Mouse (Mus musculus) midbrain, embryonic 16.5 days (tissue): ENCODE data around the gene Cacna1e. TPM values are rescaled to one million over a fixed set of nuclear protein-coding genes. Genes with fewer than 3 reads are reported as not detected.

Experiments
- ATAC-seq: fragments of 200-750 bp; cut with Nextera tagmentation; 2 replicates; pipeline ENCODE4 v1.8.0; 2017; ENCODE audit warnings: moderate TSS enrichment
- H3K27ac ChIP-seq: fragments of 300-500 bp; sonication (generic); 2 replicates; pipeline ENCODE4 v1.5.1; 2014; ENCODE audit warnings: mild to moderate bottlenecking, low read length, mixed read lengths
- H3K27me3 ChIP-seq: fragments of 300-500 bp; sonication (generic); 2 replicates; pipeline ENCODE4 v1.6.1; 2014; ENCODE audit warnings: low read depth, low read length, mixed read lengths; ENCODE audit not compliant: control insufficient read depth, insufficient read depth
- H3K36me3 ChIP-seq: fragments of 300-500 bp; sonication (generic); 2 replicates; pipeline ENCODE4 v1.6.1; 2014; ENCODE audit warnings: mild to moderate bottlenecking, low read length, moderate library complexity, mixed read lengths; ENCODE audit not compliant: control insufficient read depth, insufficient read depth
- H3K4me1 ChIP-seq: fragments of 300-500 bp; sonication (generic); 2 replicates; pipeline ENCODE4 v1.6.1; 2014; ENCODE audit warnings: mild to moderate bottlenecking, low read length, mixed read lengths; ENCODE audit not compliant: control insufficient read depth, insufficient read depth
- H3K4me2 ChIP-seq: fragments of 300-500 bp; sonication (generic); 2 replicates; pipeline ENCODE4 v1.6.1; 2014; ENCODE audit warnings: mild to moderate bottlenecking, low read length, mixed read lengths
- H3K4me3 ChIP-seq: fragments of 300-500 bp; sonication (generic); 2 replicates; pipeline ENCODE4 v1.5.1; 2014; ENCODE audit warnings: low read depth, mild to moderate bottlenecking, low read length, moderate library complexity, mixed read lengths
- H3K9ac ChIP-seq: fragments of 300-500 bp; sonication (generic); 2 replicates; pipeline ENCODE4 v1.6.1; 2014; ENCODE audit warnings: low read depth, low read length, mixed read lengths
- H3K9me3 ChIP-seq: fragments of 300-500 bp; sonication (generic); replicated peaks from 2 replicates; pipeline ENCODE4 v1.6.1; 2014; ENCODE audit warnings: mild to moderate bottlenecking, low read length, mixed read lengths; ENCODE audit not compliant: control insufficient read depth, poor library complexity, severe bottlenecking
- WGBS: fragments of 180-500 bp; shearing (Covaris S2); extraction: QIAGEN DNeasy Blood & Tissue Kit; methylation state at CpG from one replicate; pipeline ENCODE4 v1.1.7; 2014; 5-methylcytosine and 5-hydroxymethylcytosine counted together
- polyA plus RNA-seq: library from polyadenylated mRNA; unstranded; fragments of >200 nt; fragmentation: Nextera tagmentation; extraction: Ambion mirVana; gene quantifications from 2 replicates; pipeline ENCODE4 v1.2.1, GENCODE M21; 2015

Gene Cacna1e
- polyA plus RNA-seq, 1 experiment from 2014 or later = 18.2 TPM

DNA sequence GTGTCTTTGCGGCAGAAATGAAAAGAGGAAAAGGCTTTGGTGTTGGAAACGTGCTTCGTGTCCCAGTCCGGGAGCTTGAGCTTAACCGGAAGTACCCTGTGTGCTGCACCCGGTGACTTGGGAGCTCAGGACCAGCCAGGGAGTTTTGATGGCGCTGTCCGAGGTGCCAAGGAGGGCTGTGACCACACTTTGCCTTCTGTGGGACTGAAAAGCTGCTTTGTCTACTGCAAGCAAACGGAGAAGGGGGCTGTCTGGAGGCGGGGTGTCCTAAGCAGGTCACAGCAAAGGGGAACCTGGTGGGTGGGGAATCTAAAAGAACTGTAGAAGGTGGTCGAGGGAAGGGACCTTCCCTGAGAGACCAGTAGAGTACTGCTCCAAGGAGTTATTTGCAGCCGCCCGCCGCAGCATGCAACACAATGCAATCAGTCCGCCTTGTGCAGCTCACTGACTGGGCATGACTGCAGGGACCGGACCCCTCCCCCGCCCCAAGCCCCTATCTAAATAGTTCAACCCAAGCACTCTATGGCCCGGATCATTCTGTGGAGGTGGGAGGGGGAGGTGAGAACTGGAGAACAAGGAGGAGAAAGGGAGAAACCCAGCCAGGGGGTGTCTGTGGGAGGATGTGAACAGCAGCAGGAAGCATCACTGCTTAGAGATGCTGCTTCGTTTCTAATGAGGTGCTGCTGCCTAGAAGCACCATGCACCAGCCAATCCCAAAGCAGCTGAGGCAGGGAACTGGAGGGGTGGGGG, 160.6 kb downstream of the Cacna1e start:
- Histone ChIP-seq H3K9me3 (no peaks in the 10 kb centered on the region), H3K4me2 (peak overlapping the region; percentile 80), H3K27ac (peak overlapping the region; percentile 77), H3K27me3 (peaks cover 6% of the 10 kb centered on the region), H3K4me3 (peak overlapping the region; percentile 62), H3K4me1 (peaks cover 32% of the 10 kb centered on the region), H3K9ac (peak overlapping the region; percentile 71), H3K36me3 (no peaks in the 10 kb centered on the region)
- under 1% methylated on average over 19 of the region's 19 CpGs for WGBS
- peak; percentile 64 for ATAC-seq

DNA sequence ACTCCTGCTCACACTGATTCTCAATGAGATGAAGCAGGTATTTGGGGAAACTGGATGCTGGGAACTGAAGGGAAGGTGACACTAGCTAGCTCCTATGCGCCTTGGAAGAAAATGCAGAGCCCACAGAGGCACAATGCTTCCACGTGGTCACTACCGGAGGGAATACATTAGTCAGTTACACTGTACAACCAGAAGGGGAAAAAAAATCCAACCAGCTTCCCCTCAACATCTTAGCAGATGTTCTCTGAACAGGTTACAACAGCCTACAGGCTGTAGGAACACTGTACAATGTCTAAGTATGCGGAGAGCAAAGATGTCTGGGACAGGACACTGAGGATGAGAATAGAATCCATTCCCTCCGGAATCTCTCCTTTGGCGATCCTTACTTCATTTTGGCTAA, 161.2 kb downstream of the Cacna1e start:
- Histone ChIP-seq H3K36me3 (no peaks in the 10 kb centered on the region), H3K9me3 (no peaks in the 10 kb centered on the region), H3K27me3 (peaks cover 4% of the 10 kb centered on the region), H3K4me1 (peaks cover 33% of the 10 kb centered on the region), H3K9ac (peak overlapping the region; percentile 71), H3K4me3 (peak overlapping the region; percentile 62), H3K27ac (peak overlapping the region; percentile 77), H3K4me2 (peak overlapping the region; percentile 80)
- WGBS = 20% methylated on average over 6 of the region's 6 CpGs
- peak; percentile 34 for ATAC-seq

DNA sequence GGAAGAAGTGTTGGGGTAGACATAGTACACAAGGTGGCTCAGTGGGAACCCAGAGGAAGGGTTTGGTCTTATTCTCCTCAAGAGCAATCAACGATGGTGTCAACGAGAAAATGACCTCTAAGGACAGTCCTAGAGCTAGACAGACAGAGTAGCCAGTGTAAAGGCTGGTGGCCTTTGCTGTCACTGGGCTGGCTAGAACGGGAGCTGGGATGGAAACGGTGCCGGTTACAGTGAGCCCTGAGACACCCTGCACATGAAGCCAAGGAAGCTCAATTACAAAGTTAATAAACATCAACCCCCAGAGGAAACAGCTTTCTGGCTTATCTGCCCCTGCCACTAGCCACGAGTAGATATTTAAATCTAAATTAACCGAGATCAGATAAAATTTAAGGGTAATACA, 168.7 kb downstream of the Cacna1e start:
- H3K4me1 ChIP-seq = peaks cover 8% of the 10 kb centered on the region; the same call in 1 of the 2 replicates
- H3K9me3 ChIP-seq = no peaks in the 10 kb centered on the region
- no peak for ATAC-seq
- H3K9ac ChIP-seq = no peak overlapping the region
- H3K4me2 ChIP-seq = no peak overlapping the region
- WGBS = 82% methylated on average over 7 of the region's 7 CpGs
- no peak overlapping the region for H3K4me3 ChIP-seq
- H3K36me3 ChIP-seq = no peaks in the 10 kb centered on the region
- H3K27ac ChIP-seq = no peak overlapping the region
- no peaks in the 10 kb centered on the region for H3K27me3 ChIP-seq

DNA sequence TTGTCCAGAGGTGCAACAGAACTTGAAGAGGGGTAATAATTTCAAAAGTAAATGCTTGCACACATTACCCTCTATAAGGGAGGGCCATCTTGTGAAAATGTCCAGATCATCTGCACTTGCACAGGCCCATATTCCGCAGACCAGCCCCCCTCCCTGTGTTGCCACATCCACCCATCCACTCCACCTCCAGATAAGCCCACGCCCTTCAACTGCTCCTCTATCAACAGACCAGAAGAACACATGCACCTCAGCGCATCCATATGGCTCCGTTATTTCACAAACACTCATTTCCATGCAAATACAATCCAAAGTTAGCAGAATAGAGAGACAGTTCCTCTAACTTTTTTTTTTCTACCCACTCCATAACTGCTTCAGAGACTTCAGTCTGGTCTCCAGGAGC, 171.6 kb downstream of the Cacna1e start:
- WGBS = 97% methylated on average over 4 of the region's 4 CpGs

DNA sequence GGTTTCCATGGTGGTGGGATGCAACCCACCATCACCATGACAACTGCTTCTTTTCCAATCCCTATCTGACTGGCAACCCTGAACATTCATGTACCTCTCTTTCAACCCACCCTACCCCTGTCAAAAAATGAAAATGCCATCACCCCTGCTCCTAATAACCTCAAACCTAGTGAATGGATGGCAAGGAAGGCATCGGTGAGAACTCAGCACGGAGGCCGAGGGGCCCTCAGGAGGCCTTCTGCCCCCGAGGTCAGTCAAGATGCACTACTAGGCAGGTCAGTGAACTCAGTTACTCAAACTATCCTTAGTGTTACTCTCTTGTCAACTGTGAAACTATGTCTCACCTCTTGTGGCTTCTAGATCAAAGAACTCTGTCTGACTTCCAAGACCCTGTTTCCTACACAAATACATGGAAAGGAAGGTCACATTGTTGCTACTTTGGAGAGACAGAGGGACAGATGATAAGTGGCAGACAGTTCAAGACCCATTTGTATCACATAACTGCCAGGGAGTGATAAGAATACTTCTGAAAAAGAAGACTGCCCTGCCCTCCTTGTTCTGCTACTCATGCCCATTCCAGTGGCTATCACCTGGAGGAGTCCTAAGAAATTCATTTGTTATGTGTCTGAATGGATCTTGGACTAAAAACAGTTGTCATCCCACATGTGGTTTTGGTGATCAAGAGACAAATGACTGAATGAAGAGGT, 176.6 kb downstream of the Cacna1e start:
- H3K4me2 ChIP-seq = no peak overlapping the region
- H3K4me3 ChIP-seq = no peak overlapping the region
- ATAC-seq = no peak
- no peaks in the 10 kb centered on the region for H3K27me3 ChIP-seq
- 93% methylated on average over 4 of the region's 4 CpGs for WGBS
- no peaks in the 10 kb centered on the region for H3K9me3 ChIP-seq
- H3K36me3 ChIP-seq = no peaks in the 10 kb centered on the region; the same call in 1 of the 2 replicates
- no peak overlapping the region for H3K27ac ChIP-seq
- peaks cover 31% of the 10 kb centered on the region for H3K4me1 ChIP-seq
- no peak overlapping the region for H3K9ac ChIP-seq

More for the DNA sequence above, 171.6 kb downstream of the Cacna1e start:
- Histone ChIP-seq H3K4me1 (no peaks in the 10 kb centered on the region), H3K4me2 (no peak overlapping the region), H3K27ac (no peak overlapping the region), H3K36me3 (no peaks in the 10 kb centered on the region), H3K9ac (no peak overlapping the region), H3K27me3 (no peaks in the 10 kb centered on the region), H3K4me3 (no peak overlapping the region), H3K9me3 (no peaks in the 10 kb centered on the region)
- ATAC-seq = no peak

DNA sequence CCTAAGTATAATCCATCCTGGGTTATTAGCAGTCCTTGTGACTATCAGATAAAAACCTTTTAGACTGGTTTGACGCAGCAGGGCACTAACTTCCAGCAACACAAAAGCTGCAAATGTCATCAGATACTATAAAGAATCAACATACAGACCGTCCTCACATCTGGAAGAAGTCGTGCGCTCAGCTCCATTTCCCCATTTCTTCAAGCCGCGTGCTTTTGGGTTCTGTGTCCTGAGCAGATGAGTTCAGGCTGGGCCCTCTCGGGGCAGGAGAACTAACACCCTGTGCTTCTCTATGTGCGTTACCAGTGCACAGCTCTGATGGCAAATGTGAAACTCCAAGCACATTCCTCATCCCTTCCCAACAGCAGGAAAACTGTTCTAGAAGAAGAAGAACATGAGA, 177.3 kb downstream of the Cacna1e start:
- 91% methylated on average over 8 of the region's 8 CpGs for WGBS
- ATAC-seq = no peak
- no peak overlapping the region for H3K4me2 ChIP-seq
- no peak overlapping the region for H3K27ac ChIP-seq
- H3K36me3 ChIP-seq = no peaks in the 10 kb centered on the region; the same call in 1 of the 2 replicates
- H3K9me3 ChIP-seq = no peaks in the 10 kb centered on the region
- no peak overlapping the region for H3K4me3 ChIP-seq
- H3K4me1 ChIP-seq = peaks cover 31% of the 10 kb centered on the region
- H3K27me3 ChIP-seq = no peaks in the 10 kb centered on the region
- no peak overlapping the region for H3K9ac ChIP-seq

DNA sequence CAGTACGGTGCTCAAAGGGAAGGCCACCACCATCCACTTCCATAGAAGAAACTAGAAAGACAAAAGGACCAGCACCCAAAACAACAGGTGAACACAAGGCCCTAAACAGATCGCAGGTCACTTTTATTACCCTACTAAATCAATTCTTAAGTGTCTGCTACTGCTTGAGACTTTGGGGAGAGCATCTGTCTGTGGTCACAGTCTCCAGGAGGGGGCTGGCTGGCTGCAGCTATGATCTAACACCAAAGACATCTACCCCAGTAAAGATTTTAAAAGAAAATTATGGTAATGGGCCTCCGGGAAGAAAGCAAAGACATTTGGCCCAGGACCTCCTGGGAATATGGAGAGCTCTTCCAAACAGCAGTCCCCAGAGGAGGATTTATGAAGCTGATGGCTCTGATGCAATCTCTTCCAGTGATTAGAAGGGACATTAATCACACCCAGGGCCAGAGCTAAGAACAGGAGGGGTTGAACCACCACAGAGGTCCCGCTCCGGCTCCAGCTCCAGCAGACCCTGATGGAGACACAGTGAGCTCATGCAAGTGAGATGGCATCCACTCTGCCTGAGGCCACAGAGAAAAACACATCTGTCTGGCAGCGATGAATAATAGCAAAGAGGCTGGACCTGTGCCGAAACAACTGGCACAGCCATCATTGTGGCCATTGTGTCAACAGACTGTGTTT, 178.3 kb downstream of the Cacna1e start:
- Histone ChIP-seq H3K36me3 (peaks cover 2% of the 10 kb centered on the region; the same call in 1 of the 2 replicates), H3K4me1 (peaks cover 31% of the 10 kb centered on the region), H3K9me3 (no peaks in the 10 kb centered on the region), H3K4me3 (no peak overlapping the region), H3K27ac (no peak overlapping the region), H3K9ac (no peak overlapping the region), H3K4me2 (no peak overlapping the region), H3K27me3 (no peaks in the 10 kb centered on the region)
- WGBS = 76% methylated on average over 7 of the region's 7 CpGs
- no peak for ATAC-seq

DNA sequence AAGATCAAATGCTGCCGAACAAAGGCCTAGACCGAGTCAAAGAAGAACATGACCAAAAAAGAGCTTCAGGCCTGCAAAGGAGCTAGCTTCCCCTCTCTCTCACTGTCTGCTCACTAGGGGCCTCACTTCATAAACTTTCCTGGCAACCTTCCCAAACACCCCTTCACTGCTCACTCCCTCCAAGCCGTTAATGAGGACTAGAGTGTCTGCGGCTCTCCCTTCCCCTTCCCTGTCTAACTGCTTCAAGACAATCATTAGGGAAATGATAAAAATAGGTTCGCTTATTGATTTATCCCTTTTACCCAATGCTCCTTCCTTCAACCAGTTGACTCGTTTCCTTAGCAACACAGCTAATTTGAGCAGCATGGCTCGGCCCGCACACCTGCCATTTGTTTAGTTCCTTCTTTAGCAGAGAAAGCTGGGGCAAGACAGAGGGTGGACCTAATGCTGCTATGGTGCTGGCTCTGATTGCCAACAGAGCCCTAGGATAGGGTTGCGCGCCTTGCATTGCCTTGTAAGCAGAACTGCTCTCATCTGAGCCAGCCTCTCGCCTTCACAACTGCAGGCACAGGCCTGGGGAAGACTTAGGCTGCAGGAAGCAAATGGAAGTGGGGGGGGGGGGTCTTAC, 179.6 kb downstream of the Cacna1e start:
- Histone ChIP-seq H3K36me3 (peaks cover 12% of the 10 kb centered on the region; the same call in 1 of the 2 replicates), H3K4me1 (peaks cover 31% of the 10 kb centered on the region), H3K9ac (no peak overlapping the region), H3K4me2 (no peak overlapping the region), H3K27me3 (no peaks in the 10 kb centered on the region), H3K27ac (peak overlapping the region; percentile 69), H3K4me3 (no peak overlapping the region), H3K9me3 (no peaks in the 10 kb centered on the region)
- peak; percentile 87 for ATAC-seq
- WGBS = 53% methylated on average over 11 of the region's 11 CpGs
